Mouse (Mus musculus) urinary bladder, adult 2 months (tissue): ENCODE results near the gene Gm17027. TPM values are rescaled to one million over a fixed set of nuclear protein-coding genes. Genes with fewer than 3 reads are reported as not detected.
"Not testable (repeated sequence)": the region's sequence is repeated elsewhere in the genome, so short reads cannot be mapped to it uniquely, and the experiment has no call there.

Source experiments
- DNase-seq: peaks from one replicate; pipeline ENCODE4 v3.0.0; 2022; ENCODE audit warnings: low spot score
- polyA plus RNA-seq: library from polyadenylated mRNA; depleted of rRNA; stranded (reverse); fragments of >200 nt; gene quantifications from 2 replicates; pipeline ENCODE4 v1.2.3, GENCODE M21; 2012; rRNA removed

Gm17027 gene
- not detected in 2 replicates for polyA plus RNA-seq

- DNase-seq: not testable (repeated sequence)
Observed at GRCm38 (mm10) chr14:42162522-42162921, at the start of gene Gm17027. Gm17027 (minus strand) TSS chr14:42162622.

DNA sequence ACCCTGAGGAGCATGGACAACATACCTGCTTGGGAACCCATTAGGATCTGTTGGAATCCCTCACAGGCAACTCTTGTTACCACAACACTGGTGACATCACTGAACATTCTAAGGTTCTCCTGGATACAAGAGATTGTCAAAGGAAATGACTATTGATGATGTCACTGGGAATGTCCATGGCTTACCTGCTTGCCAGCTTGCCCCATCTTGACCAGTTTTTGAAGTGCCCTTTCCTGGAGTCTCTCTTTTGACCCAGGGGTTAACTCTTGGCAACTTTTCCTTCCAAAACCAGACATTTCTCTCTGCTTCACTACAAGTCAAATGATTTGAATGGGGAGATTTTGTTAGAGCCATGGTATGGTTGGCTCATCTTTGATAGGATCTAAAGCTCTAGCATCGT is 28.3 kb upstream of the Gm17027 start, which contains the start of gene Gm3573:
TSS of gene Gm3573 (minus strand) at position 101 of the 400 bp plus-strand sequence.
- not testable (repeated sequence) for DNase-seq

DNA sequence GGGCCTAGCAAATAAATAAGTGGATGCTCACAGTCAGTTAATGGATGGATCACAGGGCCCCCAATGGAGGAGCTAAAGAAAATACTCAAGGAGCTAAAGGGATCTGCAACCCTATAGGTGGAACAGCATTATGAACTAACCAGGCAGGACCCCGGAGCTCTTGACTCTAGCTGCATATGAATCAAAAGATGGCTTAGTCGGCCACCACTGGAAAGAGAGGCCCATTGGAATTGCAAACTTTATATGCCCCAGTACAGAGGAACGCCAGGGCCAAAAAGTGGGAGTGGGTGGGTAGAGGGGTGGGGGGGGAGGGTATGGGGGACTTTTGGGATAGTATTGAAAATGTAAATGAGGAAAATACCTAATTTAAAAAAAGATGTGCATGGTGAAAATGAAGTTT is 21.5 kb upstream of the Gm17027 start:
- peak; percentile 18 for DNase-seq

GRCm38 (mm10) chr14:42134571-42134970 is 27.9 kb downstream of the Gm17027 start:
- DNase-seq: not testable (repeated sequence)

DNA sequence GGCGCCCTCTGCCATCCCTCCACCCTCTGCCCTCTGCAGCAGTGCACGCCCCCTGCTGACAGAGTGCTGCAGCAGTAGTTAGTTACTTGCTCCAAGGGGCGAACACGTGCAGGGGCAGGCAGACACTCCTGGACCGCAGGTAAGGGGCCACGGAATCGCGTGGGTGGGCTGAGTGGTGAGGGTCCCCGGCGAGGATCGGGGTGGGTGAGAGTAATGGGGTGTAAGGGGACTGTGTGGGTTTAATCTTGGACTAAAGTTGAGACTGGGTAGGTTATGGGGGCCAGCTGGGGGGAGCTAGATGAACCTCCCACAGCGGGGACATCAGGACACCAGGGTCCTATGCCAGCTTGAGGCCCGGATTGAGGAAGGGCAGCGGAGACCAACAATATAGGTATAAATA is 28.6 kb downstream of the Gm17027 start:
- DNase-seq: peak; percentile 15

DNA sequence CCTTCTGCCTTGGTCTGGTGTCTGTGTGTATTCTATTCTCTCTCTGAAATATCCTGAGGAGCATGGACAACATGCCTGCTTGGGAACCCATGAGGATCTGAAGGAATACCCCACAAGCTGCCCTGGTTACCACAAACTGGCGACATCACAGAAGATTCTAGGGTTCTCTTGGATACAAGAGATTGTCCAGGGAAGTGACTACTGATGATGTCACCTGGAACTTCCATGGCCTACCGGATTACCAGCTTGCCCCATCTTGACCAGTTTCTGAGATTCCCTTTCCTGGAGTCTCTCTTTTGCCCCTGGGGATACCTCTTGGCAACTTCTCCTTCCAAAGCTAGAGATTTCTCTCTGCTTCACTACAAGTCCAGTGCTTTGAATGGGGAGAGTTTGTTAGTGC is 45.2 kb downstream of the Gm17027 start, which contains the start of gene Gm7951:
TSS of gene Gm7951 (minus strand) at position 101 of the 400 bp plus-strand sequence.
- not testable (repeated sequence) for DNase-seq

Other genes with a start within 250 kb of the Gm17027 start
- gene 1700049E17Rik1, start 237.7 kb downstream of the Gm17027 start, polyA plus RNA-seq: not detected in 2 replicates
- not detected in 2 replicates for gene 1700024B05Rik, start 218.6 kb downstream of the Gm17027 start, polyA plus RNA-seq
- gene Gm6401, start 194.7 kb downstream of the Gm17027 start, polyA plus RNA-seq: not detected in 2 replicates
- not detected in 2 replicates for gene Gm3543, start 179.3 kb downstream of the Gm17027 start, polyA plus RNA-seq
- gene Gm7951, start 45.3 kb downstream of the Gm17027 start, polyA plus RNA-seq: not detected in 2 replicates
- not detected in 2 replicates for gene Gm3573, start 28.2 kb upstream of the Gm17027 start, polyA plus RNA-seq
- not detected in 2 replicates for gene Gm17026, start 97.4 kb upstream of the Gm17027 start, polyA plus RNA-seq
- gene Gm9611, start 134.7 kb upstream of the Gm17027 start, polyA plus RNA-seq: not detected in 2 replicates
- not detected in 2 replicates for gene Gm7995, start 147.6 kb upstream of the Gm17027 start, polyA plus RNA-seq